Mouse (Mus musculus) cortical plate, adult 2 months (tissue): ENCODE measurements around the gene Mea1.

ENCODE experiments used
- CTCF ChIP-seq: fragments of 200-500 bp; IDR thresholded peaks from 2 replicates; pipeline ENCODE4 v1.5.1; 2011; ENCODE audit warnings: mild to moderate bottlenecking, control low read depth, low read length; ENCODE audit not compliant: insufficient read depth; ENCODE audit errors: extremely low read depth
- POLR2A ChIP-seq: fragments of 200-500 bp; IDR thresholded peaks from 2 replicates; pipeline ENCODE4 v1.6.1; 2011; ENCODE audit warnings: mild to moderate bottlenecking, low read length, control low read depth; ENCODE audit not compliant: insufficient read depth; ENCODE audit errors: extremely low read depth

DNA sequence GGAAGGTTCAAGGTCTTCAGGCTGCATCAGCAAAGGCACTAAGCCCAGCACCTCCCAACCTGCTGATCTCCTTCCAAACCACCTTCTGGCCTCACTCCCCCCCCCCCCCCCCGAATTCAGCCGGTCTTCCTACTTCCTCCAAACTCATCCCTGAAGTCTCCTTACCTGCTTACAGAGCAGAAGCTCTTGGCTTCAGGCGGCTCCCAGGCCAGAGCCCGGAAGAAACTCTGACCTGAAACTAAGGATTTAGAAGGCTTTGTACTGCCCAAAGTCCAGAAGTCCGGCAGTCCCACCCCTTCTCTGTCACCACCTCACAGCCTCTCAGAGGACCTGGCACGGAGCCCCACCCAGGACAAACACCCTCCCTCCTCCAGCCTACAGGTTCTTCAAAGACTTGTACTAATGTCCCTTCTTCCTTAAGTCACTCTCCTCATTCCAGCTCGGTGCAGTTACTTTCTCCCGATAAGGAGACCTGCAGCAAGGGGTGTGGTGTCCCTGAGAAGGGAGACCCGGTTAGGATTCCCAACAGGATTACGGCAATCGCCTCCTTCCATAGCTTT, 33.6 kb upstream of the Mea1 start:
- no peak for TF ChIP-seq POLR2A
- TF ChIP-seq CTCF, result no peak
